Mouse (Mus musculus): ENCODE data around the gene Phb2.

DNA sequence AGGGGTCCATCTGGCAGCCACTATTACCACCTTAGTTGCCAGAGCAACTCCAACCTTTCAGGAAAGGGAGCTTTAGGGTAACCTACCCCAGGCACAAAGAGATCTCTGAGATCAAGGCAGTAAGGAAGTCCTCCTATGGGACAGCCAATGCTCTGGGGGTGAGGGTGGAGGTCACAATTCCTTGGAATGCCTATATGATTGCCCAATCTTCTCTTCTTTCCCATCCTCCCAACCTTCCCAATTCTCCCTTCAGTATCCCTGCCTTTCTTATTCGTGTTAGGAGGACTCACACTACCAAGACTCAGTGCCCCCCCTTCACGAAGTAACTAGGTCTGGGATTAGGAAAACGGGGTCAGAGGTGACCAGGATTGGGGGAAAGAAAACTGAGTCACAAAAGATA lies 43.2 kb downstream of the Phb2 start:
- TF ChIP-seq CTCF (conservative IDR thresholded peaks at IDR 0.05; ENCODE audit: insufficient read depth, insufficient read length, low read depth, low read length) (no peak), POLR2A (IDR thresholded peaks at IDR 0.05; ENCODE audit: low read depth, low read length) (no peak)

Data from kidney, adult 2 months (tissue).